Mouse (Mus musculus) E14TG2a.4 (cell line): ENCODE results near the gene Tfcp2.
"Not testable (repeated sequence)": the region's sequence is repeated elsewhere in the genome, so short reads cannot be mapped to it uniquely, and the experiment has no call there.

Source experiments
- CTCF ChIP-seq: conservative IDR thresholded peaks from 2 replicates; pipeline ENCODE4 v1.5.1; 2014; ENCODE audit warnings: low read length
- NANOG ChIP-seq: IDR thresholded peaks from 2 replicates; pipeline ENCODE4 v1.6.1; 2014; ENCODE audit warnings: borderline replicate concordance, low read length, mixed read lengths

GRCm38 (mm10) chr15:100488297-100488696 lies 63.5 kb downstream of the Tfcp2 start:
- TF ChIP-seq CTCF, NANOG: not testable (repeated sequence)
